Mouse (Mus musculus) heart, embryonic 16.5 days (tissue): Measurements from ENCODE around the gene Gm21834. TPM values are rescaled to one million over a fixed set of nuclear protein-coding genes. Genes with fewer than 3 reads are reported as not detected.

Source experiments
- ATAC-seq: fragments of 200-750 bp; cut with Nextera tagmentation; replicated peaks from 2 replicates; pipeline ENCODE4 v1.8.0; 2017; ENCODE audit warnings: moderate number of reproducible peaks; ENCODE audit not compliant: insufficient read depth, low FRiP score; ENCODE audit errors: extremely low read depth
- H3K27ac ChIP-seq: fragments of 300-500 bp; sonication (generic); 2 replicates; pipeline ENCODE4 v1.5.1; 2014; ENCODE audit warnings: mild to moderate bottlenecking, low read length, control low read depth, moderate library complexity
- H3K27me3 ChIP-seq: fragments of 300-500 bp; sonication (generic); 2 replicates; pipeline ENCODE4 v1.6.1; 2014; ENCODE audit warnings: low read length, mixed read lengths; ENCODE audit not compliant: control insufficient read depth, insufficient read depth
- H3K36me3 ChIP-seq: fragments of 300-500 bp; sonication (generic); 2 replicates; pipeline ENCODE4 v1.6.1; 2014; ENCODE audit not compliant: control insufficient read depth, insufficient read depth
- H3K4me1 ChIP-seq: fragments of 300-500 bp; sonication (generic); 2 replicates; pipeline ENCODE4 v1.6.1; 2014; ENCODE audit warnings: low read length, mixed read lengths; ENCODE audit not compliant: control insufficient read depth, insufficient read depth
- H3K4me2 ChIP-seq: fragments of 300-500 bp; sonication (generic); 2 replicates; pipeline ENCODE4 v1.6.1; 2014; ENCODE audit warnings: low read depth, mild to moderate bottlenecking, control low read depth, low read length
- H3K4me3 ChIP-seq: fragments of 300-500 bp; sonication (generic); 2 replicates; pipeline ENCODE4 v1.5.1; 2014; ENCODE audit warnings: mild to moderate bottlenecking, control low read depth, low read length
- H3K9ac ChIP-seq: fragments of 300-500 bp; sonication (generic); 2 replicates; pipeline ENCODE4 v1.6.1; 2014; ENCODE audit warnings: low read length, control low read depth
- H3K9me3 ChIP-seq: fragments of 300-500 bp; sonication (generic); replicated peaks from 2 replicates; pipeline ENCODE4 v1.6.1; 2016; ENCODE audit warnings: low read length; ENCODE audit not compliant: control insufficient read depth
- WGBS: fragments of 180-500 bp; shearing (Covaris S2); extraction: QIAGEN DNeasy Blood & Tissue Kit; methylation state at CpG from one replicate; pipeline ENCODE4 v1.1.7; 2014; 5-methylcytosine and 5-hydroxymethylcytosine counted together
- polyA plus RNA-seq: library from polyadenylated mRNA; unstranded; fragments of >200 nt; fragmentation: Nextera tagmentation; extraction: Ambion mirVana; gene quantifications from 2 replicates; pipeline ENCODE4 v1.2.1, GENCODE M21; 2015

Gene Gm21834
- polyA plus RNA-seq: not detected in 2 replicates

- H3K4me3 ChIP-seq: no peak within 1 kb of the TSS
- no peaks in the 10 kb centered on the region for H3K4me1 ChIP-seq
- H3K27ac ChIP-seq: no peak within 1 kb of the TSS
- no peak for ATAC-seq
- WGBS: 69% methylated on average over 5 of the region's 5 CpGs
- no peak within 1 kb of the TSS for H3K4me2 ChIP-seq
- no peak within 1 kb of the TSS for H3K9ac ChIP-seq
- peaks cover 6% of the 10 kb centered on the region; the same call in 1 of the 2 replicates for H3K9me3 ChIP-seq
- no peaks in the 10 kb centered on the region for H3K36me3 ChIP-seq
- H3K27me3 ChIP-seq: no peaks in the 10 kb centered on the region
Observed at GRCm38 (mm10) chr17:57742119-57742518, at the start of gene Gm21834. Gene Gm21834, minus strand, starts transcription at chr17:57742219.

- Histone ChIP-seq H3K9me3 (no peaks in the 10 kb centered on the region), H3K4me1 (no peaks in the 10 kb centered on the region), H3K9ac (no peak overlapping the region), H3K36me3 (no peaks in the 10 kb centered on the region), H3K4me3 (no peak overlapping the region), H3K27ac (no peak overlapping the region), H3K27me3 (no peaks in the 10 kb centered on the region), H3K4me2 (no peak overlapping the region)
- ATAC-seq: no peak
- 85% methylated on average over 1 of the region's 1 CpGs for WGBS
Observed at GRCm38 (mm10) chr17:57788161-57788799, 46.3 kb upstream of the Gm21834 start.

GRCm38 (mm10) chr17:57770904-57771303 lies 28.9 kb upstream of the Gm21834 start:
- no peaks in the 10 kb centered on the region for H3K27me3 ChIP-seq
- ATAC-seq: no peak
- no peak overlapping the region for H3K27ac ChIP-seq
- no peak overlapping the region for H3K9ac ChIP-seq
- no peak overlapping the region for H3K4me2 ChIP-seq
- H3K4me1 ChIP-seq: no peaks in the 10 kb centered on the region
- H3K4me3 ChIP-seq: no peak overlapping the region
- whole genome bisulfite sequencing: 19% methylated on average over 4 of the region's 4 CpGs
- H3K9me3 ChIP-seq: no peaks in the 10 kb centered on the region
- no peaks in the 10 kb centered on the region for H3K36me3 ChIP-seq

GRCm38 (mm10) chr17:57768622-57769610 lies 26.9 kb upstream of the Gm21834 start, which contains the start of gene Cntnap5c:
Gene Cntnap5c, plus strand, starts transcription at chr17:57769570.
- H3K9ac ChIP-seq: no peak within 1 kb of the TSS
- no peaks in the 10 kb centered on the region for H3K4me1 ChIP-seq
- no peaks in the 10 kb centered on the region for H3K9me3 ChIP-seq
- H3K27me3 ChIP-seq: no peaks in the 10 kb centered on the region
- H3K4me3 ChIP-seq: no peak within 1 kb of the TSS
- WGBS: 20% methylated on average over 26 of the region's 26 CpGs
- H3K4me2 ChIP-seq: no peak within 1 kb of the TSS
- ATAC-seq: no peak
- no peak within 1 kb of the TSS for H3K27ac ChIP-seq
- no peaks in the 10 kb centered on the region for H3K36me3 ChIP-seq

- Histone ChIP-seq H3K4me1 (no peaks in the 10 kb centered on the region), H3K9me3 (no peaks in the 10 kb centered on the region), H3K9ac (no peak overlapping the region), H3K27ac (no peak overlapping the region), H3K36me3 (no peaks in the 10 kb centered on the region), H3K27me3 (no peaks in the 10 kb centered on the region), H3K4me2 (no peak overlapping the region), H3K4me3 (no peak overlapping the region)
- ATAC-seq: no peak
Observed at GRCm38 (mm10) chr17:57767306-57767705, 25.3 kb upstream of the Gm21834 start.

- H3K27ac ChIP-seq: no peak overlapping the region
- H3K9ac ChIP-seq: no peak overlapping the region
- no peak for ATAC-seq
- H3K27me3 ChIP-seq: no peaks in the 10 kb centered on the region
- no peak overlapping the region for H3K4me3 ChIP-seq
- H3K4me2 ChIP-seq: no peak overlapping the region
- H3K9me3 ChIP-seq: no peaks in the 10 kb centered on the region
- WGBS: 46% methylated on average over 1 of the region's 1 CpGs
- H3K36me3 ChIP-seq: no peaks in the 10 kb centered on the region
- no peaks in the 10 kb centered on the region for H3K4me1 ChIP-seq
Observed at GRCm38 (mm10) chr17:57758033-57758432, 16.0 kb upstream of the Gm21834 start.

- H3K4me3 ChIP-seq: no peak overlapping the region
- H3K4me2 ChIP-seq: no peak overlapping the region
- no peaks in the 10 kb centered on the region for H3K4me1 ChIP-seq
- H3K9me3 ChIP-seq: no peaks in the 10 kb centered on the region; the same call in 1 of the 2 replicates
- H3K9ac ChIP-seq: no peak overlapping the region
- ATAC-seq: no peak
- no peaks in the 10 kb centered on the region for H3K36me3 ChIP-seq
- H3K27me3 ChIP-seq: no peaks in the 10 kb centered on the region
- H3K27ac ChIP-seq: no peak overlapping the region
- WGBS: 64% methylated on average over 3 of the region's 3 CpGs
Observed at GRCm38 (mm10) chr17:57694791-57695190, 47.2 kb downstream of the Gm21834 start.
